Mouse (Mus musculus): ENCODE data around the gene Kmt5b. TPM values are rescaled to one million over a fixed set of nuclear protein-coding genes. Genes with fewer than 3 reads are reported as not detected.

The Kmt5b gene
- polyA plus RNA-seq, 1 experiment from 2014 or later, result 29.7 TPM

Other genes with a start within 250 kb of the Kmt5b start
- 71.3 and 79.7 TPM in 2 replicates for gene Ppp6r3, start 191.7 kb upstream of the Kmt5b start, polyA plus RNA-seq (2016; fragmentation: Nextera tagmentation; extraction: Ambion mirVana)
- gene Lrp5, start 80.9 kb upstream of the Kmt5b start, polyA plus RNA-seq (2016; fragmentation: Nextera tagmentation; extraction: Ambion mirVana), result 2.3 and 2.5 TPM in 2 replicates
- 47.1 and 48.6 TPM in 2 replicates for gene 1810055G02Rik, start 59.1 kb upstream of the Kmt5b start, polyA plus RNA-seq (2016; fragmentation: Nextera tagmentation; extraction: Ambion mirVana)
- gene Chka, start 84.4 kb downstream of the Kmt5b start, polyA plus RNA-seq (2016; fragmentation: Nextera tagmentation; extraction: Ambion mirVana), result 58.6 and 59.1 TPM in 2 replicates
- 17.0 and 17.6 TPM in 2 replicates for gene Tcirg1, start 139.7 kb downstream of the Kmt5b start, polyA plus RNA-seq (2016; fragmentation: Nextera tagmentation; extraction: Ambion mirVana)
- 251 and 262 TPM in 2 replicates for gene Ndufs8, start 145.4 kb downstream of the Kmt5b start, polyA plus RNA-seq (2016; fragmentation: Nextera tagmentation; extraction: Ambion mirVana)
- gene Aldh3b1, start 162.4 kb downstream of the Kmt5b start, polyA plus RNA-seq (2016; fragmentation: Nextera tagmentation; extraction: Ambion mirVana), result 0.73 TPM in 2 replicates
- gene Unc93b1, start 167.8 kb downstream of the Kmt5b start, polyA plus RNA-seq (2016; fragmentation: Nextera tagmentation; extraction: Ambion mirVana), result 5.1 and 8.0 TPM in 2 replicates
- gene Aldh3b3, start 191.2 kb downstream of the Kmt5b start, polyA plus RNA-seq (2016; fragmentation: Nextera tagmentation; extraction: Ambion mirVana), result not detected in 2 replicates
- gene Aldh3b2, start 204.9 kb downstream of the Kmt5b start, polyA plus RNA-seq (2016; fragmentation: Nextera tagmentation; extraction: Ambion mirVana), result 0.21 and 0.35 TPM in 2 replicates
- 1.1 and 2.0 TPM in 2 replicates for gene Acy3, start 219.1 kb downstream of the Kmt5b start, polyA plus RNA-seq (2016; fragmentation: Nextera tagmentation; extraction: Ambion mirVana)
- gene Tbx10, start 225.3 kb downstream of the Kmt5b start, polyA plus RNA-seq (2016; fragmentation: Nextera tagmentation; extraction: Ambion mirVana), result not detected in 2 replicates
- 20.2 and 21.5 TPM in 2 replicates for gene Nudt8, start 233.2 kb downstream of the Kmt5b start, polyA plus RNA-seq (2016; fragmentation: Nextera tagmentation; extraction: Ambion mirVana)
- 2.4 and 2.8 TPM in 2 replicates for gene Gm49405, start 233.2 kb downstream of the Kmt5b start, polyA plus RNA-seq (2016; fragmentation: Nextera tagmentation; extraction: Ambion mirVana)
- gene Doc2g, start 235.9 kb downstream of the Kmt5b start, polyA plus RNA-seq (2016; fragmentation: Nextera tagmentation; extraction: Ambion mirVana), result 2.2 and 3.5 TPM in 2 replicates
- 188 and 207 TPM in 2 replicates for gene Ndufv1, start 245.4 kb downstream of the Kmt5b start, polyA plus RNA-seq (2016; fragmentation: Nextera tagmentation; extraction: Ambion mirVana)